Mouse (Mus musculus) CH12.LX (cell line): ENCODE results near the gene Prss27. TPM values are rescaled to one million over a fixed set of nuclear protein-coding genes. Genes with fewer than 3 reads are reported as not detected.

Source experiments
- DNase-seq: peaks from one replicate; pipeline ENCODE4 v3.0.0-alpha.2; 2013; ENCODE audit errors: extremely low read depth
- H3K27ac ChIP-seq: 2 replicates; pipeline ENCODE4 v1.5.1; 2012; ENCODE audit warnings: low read depth, mild to moderate bottlenecking, control low read depth, moderate library complexity; ENCODE audit not compliant: insufficient read depth
- H3K27me3 ChIP-seq: replicated peaks from 2 replicates; pipeline ENCODE3; 2012; ENCODE audit warnings: inconsistent platforms
- H3K36me3 ChIP-seq, 2 experiments: replicated peaks in 1 of 2; 2 replicates each; pipeline versions ENCODE3 to v1.6.1; 2012; ENCODE audit warnings: inconsistent platforms in 1 of 2, low read length in 1 of 2, mild to moderate bottlenecking in 1 of 2, mixed read lengths in 1 of 2, moderate library complexity in 1 of 2; ENCODE audit not compliant: control insufficient read depth in 1 of 2, insufficient read depth in 1 of 2
- H3K4me1 ChIP-seq, 2 experiments: 2 replicates each; pipeline ENCODE4 v1.6.1; 2012; ENCODE audit warnings: inconsistent platforms in 1 of 2, moderate library complexity in 1 of 2; ENCODE audit not compliant: insufficient read depth in 2 of 2, control insufficient read depth in 1 of 2
- H3K4me2 ChIP-seq: 2 replicates; pipeline ENCODE4 v1.6.1; 2012; ENCODE audit warnings: low read depth, mild to moderate bottlenecking, control low read depth; ENCODE audit not compliant: poor library complexity, insufficient read depth, severe bottlenecking
- H3K4me3 ChIP-seq, 3 experiments: fragments of 150-350 bp in 1 of 3; sonication (generic) in 1 of 3; replicated peaks in 1 of 3; 2 replicates each; pipeline versions ENCODE3 to v1.5.1; 2011 to 2012; ENCODE audit warnings: low read depth in 2 of 3, low read length in 2 of 3, mild to moderate bottlenecking in 2 of 3, moderate library complexity in 2 of 3, control low read depth in 1 of 3, improper control_type of control experiment in 1 of 3, inconsistent platforms in 1 of 3, mixed read lengths in 1 of 3; ENCODE audit not compliant: poor library complexity in 1 of 3
- H3K79me2 ChIP-seq: replicated peaks from 2 replicates; pipeline ENCODE4 v1.6.1; 2012; ENCODE audit warnings: mild to moderate bottlenecking, moderate library complexity; ENCODE audit not compliant: control insufficient read depth, poor library complexity, insufficient read depth, severe bottlenecking; ENCODE audit errors: extremely low read depth
- H3K9ac ChIP-seq: 2 replicates; pipeline ENCODE4 v1.6.1; 2012; ENCODE audit warnings: low read depth, mild to moderate bottlenecking, control low read depth, moderate library complexity; ENCODE audit not compliant: insufficient read depth
- H3K9me3 ChIP-seq: replicated peaks from 2 replicates; pipeline ENCODE3; 2012; ENCODE audit warnings: low read length, inconsistent platforms, mixed read lengths
- BHLHE40 ChIP-seq: IDR thresholded peaks from 2 replicates; pipeline ENCODE4 v1.6.1; 2011; ENCODE audit warnings: mild to moderate bottlenecking, low read depth, low read length, improper control_type of control experiment
- CHD2 ChIP-seq: IDR thresholded peaks from 2 replicates; pipeline ENCODE4 v1.6.1; 2011; ENCODE audit warnings: low read length, improper control_type of control experiment
- E2F4 ChIP-seq: IDR thresholded peaks from 2 replicates; pipeline ENCODE4 v1.6.1; 2011; ENCODE audit warnings: low read depth, low read length, improper control_type of control experiment; ENCODE audit not compliant: insufficient replicate concordance
- EP300 ChIP-seq: IDR thresholded peaks from 2 replicates; pipeline ENCODE4 v1.6.1; 2011; ENCODE audit warnings: low read length, improper control_type of control experiment
- ETS1 ChIP-seq: conservative IDR thresholded peaks from 2 replicates; pipeline ENCODE4 v1.6.1; 2012; ENCODE audit warnings: low read depth, mild to moderate bottlenecking, inconsistent platforms, low read length, improper control_type of control experiment, moderate library complexity
- HCFC1 ChIP-seq: IDR thresholded peaks from 2 replicates; pipeline ENCODE4 v1.6.1; 2012; ENCODE audit warnings: low read depth, mild to moderate bottlenecking, inconsistent platforms, low read length, improper control_type of control experiment
- MAFK ChIP-seq: IDR thresholded peaks from 2 replicates; pipeline ENCODE4 v1.6.1; 2011; ENCODE audit warnings: low read length, improper control_type of control experiment; ENCODE audit not compliant: insufficient replicate concordance
- MAX ChIP-seq: IDR thresholded peaks from 2 replicates; pipeline ENCODE4 v1.6.1; 2011; ENCODE audit warnings: low read length, improper control_type of control experiment
- MYC ChIP-seq: IDR thresholded peaks from 2 replicates; pipeline ENCODE4 v1.6.1; 2011; ENCODE audit warnings: low read depth, mild to moderate bottlenecking, improper control_type of control experiment, low read length
- NRF1 ChIP-seq: IDR thresholded peaks from 2 replicates; pipeline ENCODE4 v1.6.1; 2014; ENCODE audit warnings: low read depth, mild to moderate bottlenecking, inconsistent platforms, low read length, improper control_type of control experiment, moderate library complexity
- POLR2A ChIP-seq: IDR thresholded peaks from 2 replicates; pipeline ENCODE4 v1.6.1; 2011; ENCODE audit warnings: low read depth, mild to moderate bottlenecking, improper control_type of control experiment, low read length
- POLR2AphosphoS2 ChIP-seq: IDR thresholded peaks from 2 replicates; pipeline ENCODE4 v1.6.1; 2011; ENCODE audit warnings: low read depth, low read length, improper control_type of control experiment
- RAD21 ChIP-seq: IDR thresholded peaks from 2 replicates; pipeline ENCODE4 v1.6.1; 2011; ENCODE audit warnings: low read depth, mild to moderate bottlenecking, low read length, improper control_type of control experiment, moderate library complexity
- TBP ChIP-seq: conservative IDR thresholded peaks from 2 replicates; pipeline ENCODE4 v1.6.1; 2011; ENCODE audit warnings: low read depth, low read length, improper control_type of control experiment
- TCF12 ChIP-seq: IDR thresholded peaks from 2 replicates; pipeline ENCODE4 v1.6.1; 2014; ENCODE audit warnings: low read depth, mild to moderate bottlenecking, inconsistent platforms, low read length, improper control_type of control experiment
- UBTF ChIP-seq: IDR thresholded peaks from 2 replicates; pipeline ENCODE4 v1.6.1; 2012; ENCODE audit warnings: low read depth, mild to moderate bottlenecking, inconsistent platforms, low read length, improper control_type of control experiment, moderate library complexity
- USF2 ChIP-seq: conservative IDR thresholded peaks from 2 replicates; pipeline ENCODE4 v1.6.1; 2011; ENCODE audit warnings: low read depth, low read length, improper control_type of control experiment
- ZKSCAN1 ChIP-seq: IDR thresholded peaks from 2 replicates; pipeline ENCODE4 v1.6.1; 2012; ENCODE audit warnings: low read depth, inconsistent platforms, low read length, improper control_type of control experiment, borderline replicate concordance
- ZMIZ1 ChIP-seq: IDR thresholded peaks from 2 replicates; pipeline ENCODE4 v1.6.1; 2012; ENCODE audit warnings: low read depth, mild to moderate bottlenecking, inconsistent platforms, low read length, improper control_type of control experiment
- dilution Hi-C: fragments of 300-500 bp; cut with MboI; formaldehyde crosslinking; loops from 2 replicates; pipeline ENCODE4 v1.14.3; 2020; ENCODE audit warnings: low sequenced_read_pairs; ENCODE audit not compliant: extremely low pct_unique_long_range_greater_than_20kb, extremely low pct_ligation_motif_present
- in situ Hi-C: fragments of 300-500 bp; cut with MboI; formaldehyde crosslinking; loops from 3 replicates; pipeline ENCODE4 v1.14.3; 2019; ENCODE audit warnings: low sequenced_read_pairs, low pct_ligation_motif_present, low pct_unique_long_range_greater_than_20kb, mixed read lengths
- polyA plus RNA-seq: library from polyadenylated mRNA; unstranded; fragments of >175 nt; gene quantifications from 2 replicates; pipeline ENCODE4 v1.2.1, GENCODE M21; 2012; ENCODE audit warnings: low read depth; ENCODE audit not compliant: insufficient read length
- total RNA-seq, 2 experiments: library from RNA; depleted of rRNA; stranded (reverse); fragments of 300-350 nt in 1 of 2; fragments of >200 nt in 1 of 2; gene quantifications; 2 replicates each; pipeline ENCODE4 v1.2.3; 2012 to 2014

The Prss27 gene
- total and polyA plus RNA-seq, 3 experiments: not detected

DNA sequence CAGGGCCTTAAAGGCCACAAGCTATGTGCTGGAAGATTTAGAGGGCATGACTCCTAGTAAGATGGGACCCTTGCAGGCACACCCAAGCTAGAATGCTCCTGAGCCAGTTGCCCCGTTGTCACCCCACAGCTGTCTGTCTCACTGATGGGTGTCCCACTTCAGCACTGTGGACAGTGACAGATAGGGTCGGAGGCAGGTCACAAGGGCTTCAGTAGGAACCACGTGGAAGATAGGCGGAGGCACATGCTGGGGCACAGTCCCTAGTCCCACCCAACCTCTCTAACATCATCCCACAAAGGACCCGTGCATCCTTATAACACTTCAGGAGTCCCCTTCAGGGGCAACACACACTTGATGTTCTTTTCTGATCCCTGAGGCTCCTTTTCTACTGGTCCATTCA lies 8.1 kb downstream of the Prss27 start:
- Histone ChIP-seq H3K4me1 (no peaks in the 10 kb centered on the region), H3K9ac (no peak overlapping the region), H3K79me2 (no peaks in the 10 kb centered on the region), H3K4me2 (no peak overlapping the region), H3K27ac (no peak overlapping the region), H3K4me3 (no peak overlapping the region), H3K27me3 (no peaks in the 10 kb centered on the region), H3K9me3 (no peaks in the 10 kb centered on the region), H3K36me3 (peaks cover 27 to 56% of the 10 kb centered on the region in 2 experiments)
- no peak for DNase-seq
- TF ChIP-seq BHLHE40 (no peak), HCFC1 (no peak), ETS1 (no peak), POLR2A (no peak)
- dilution Hi-C loops: no loop called here
- in situ Hi-C loops: no loop called here

DNA sequence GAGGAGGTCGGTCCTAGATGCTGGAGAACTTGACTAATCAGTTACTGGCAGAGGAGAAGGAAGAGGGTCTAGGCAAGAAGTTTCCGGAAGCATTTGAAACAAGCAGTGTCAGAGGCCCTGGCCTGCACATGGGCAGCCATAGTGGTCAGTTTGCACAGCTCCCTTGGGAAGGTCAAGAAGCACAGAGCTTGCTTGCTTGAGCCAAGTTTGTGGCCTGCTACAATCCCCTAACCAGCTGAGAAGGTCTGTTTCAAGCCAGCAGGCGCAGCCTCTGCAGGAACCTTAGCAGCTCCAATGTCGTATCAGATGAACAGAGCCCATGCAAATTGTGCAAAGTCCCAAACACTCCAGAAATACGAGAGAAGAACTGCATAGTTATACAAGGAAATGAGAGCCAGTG lies 10.1 kb downstream of the Prss27 start:
- Histone ChIP-seq H3K36me3 (peaks cover 40 to 74% of the 10 kb centered on the region in 2 experiments), H3K27me3 (no peaks in the 10 kb centered on the region), H3K27ac (no peak overlapping the region), H3K9me3 (no peaks in the 10 kb centered on the region), H3K9ac (no peak overlapping the region), H3K4me1 (no peaks in the 10 kb centered on the region), H3K4me2 (no peak overlapping the region), H3K4me3 (no peak overlapping the region), H3K79me2 (no peaks in the 10 kb centered on the region)
- in situ Hi-C loops: no loop called here
- no peak for DNase-seq
- no peak for TF ChIP-seq E2F4
- no peak for TF ChIP-seq CHD2
- no peak for TF ChIP-seq POLR2AphosphoS2
- TF ChIP-seq BHLHE40: no peak
- no peak for TF ChIP-seq MAFK
- no peak for TF ChIP-seq ZMIZ1
- no peak for TF ChIP-seq MYC
- TF ChIP-seq ETS1: no peak
- TF ChIP-seq ZKSCAN1: no peak
- no peak for TF ChIP-seq NRF1
- TF ChIP-seq UBTF: no peak
- TF ChIP-seq USF2: no peak
- TF ChIP-seq RAD21: no peak
- no peak for TF ChIP-seq MAX
- no peak for TF ChIP-seq EP300
- TF ChIP-seq TCF12: no peak
- no peak for TF ChIP-seq TBP
- dilution Hi-C loops: no loop called here
